Comparison of ENCODE assay signal across 8 mouse cellular contexts in genomic region chr5:38159634-38160413, GRCm38 (mm10). TPM values are rescaled to one million over a fixed set of nuclear protein-coding genes. Genes with fewer than 3 reads are reported as not detected.
A peak's percentile ranks its signal among the peaks of the same experiment; 100 is the strongest.
DNase-seq lines count a peak whose midpoint lies in the region; ATAC-seq lines count a peak whose summit lies in the region.

Nsg1 (minus strand) TSS chr5:38159907.

- intact Hi-C loops in heart, postnatal 14 days (cut with DNase I), result no loop called here

- no peak; the same call in 1 of the 2 replicates for ATAC-seq in liver, embryonic 11.5 days (replicated peaks; ENCODE audit: low FRiP score)

- peak within 1 kb of the TSS; percentile 82 for H3K27ac ChIP-seq in heart, embryonic 10.5 days
- H3K27ac ChIP-seq in hindbrain, embryonic 10.5 days, result peak within 1 kb of the TSS; percentile 97
- no peak within 1 kb of the TSS for H3K27ac ChIP-seq in liver, embryonic 11.5 days (ENCODE audit: low read depth, low read length)

- peaks cover 90% of the 10 kb centered on the region for H3K27me3 ChIP-seq in heart, embryonic 10.5 days (ENCODE audit: insufficient read depth, poor library complexity, severe bottlenecking)
- peaks cover 43% of the 10 kb centered on the region for H3K27me3 ChIP-seq in hindbrain, embryonic 10.5 days (ENCODE audit: insufficient read depth, poor library complexity, severe bottlenecking)
- peaks cover 59% of the 10 kb centered on the region for H3K27me3 ChIP-seq in liver, embryonic 11.5 days (replicated peaks; ENCODE audit: control insufficient read depth, insufficient read depth, low read length)

- WGBS in heart, embryonic 10.5 days, result 8% methylated on average over 35 of the region's 35 CpGs
- WGBS in hindbrain, embryonic 10.5 days, result 6% methylated on average over 35 of the region's 35 CpGs
- 11% methylated on average over 35 of the region's 35 CpGs for WGBS in liver, embryonic 11.5 days

- peak within 1 kb of the TSS; percentile 46 for H3K9ac ChIP-seq in liver, embryonic 11.5 days (ENCODE audit: low read depth, low read length)

- H3K36me3 ChIP-seq in heart, embryonic 10.5 days, result peaks cover 3% of the 10 kb centered on the region
- H3K36me3 ChIP-seq in hindbrain, embryonic 10.5 days, result peaks cover 30% of the 10 kb centered on the region
- no peaks in the 10 kb centered on the region for H3K36me3 ChIP-seq in liver, embryonic 11.5 days (ENCODE audit: control insufficient read depth, insufficient read depth, low read length)

- peaks cover 9% of the 10 kb centered on the region for H3K4me1 ChIP-seq in heart, embryonic 10.5 days
- H3K4me1 ChIP-seq in hindbrain, embryonic 10.5 days (replicated peaks), result peaks cover 35% of the 10 kb centered on the region
- H3K4me1 ChIP-seq in liver, embryonic 11.5 days (replicated peaks; ENCODE audit: control insufficient read depth, insufficient read depth, low read length), result 0 out of 2 replicates have a peak, but pooled peaks cover 2% of the 10 kb centered on the region

- no peaks in the 10 kb centered on the region for H3K9me3 ChIP-seq in heart, embryonic 10.5 days
- H3K9me3 ChIP-seq in hindbrain, embryonic 10.5 days, result peaks cover 2% of the 10 kb centered on the region
- no peaks in the 10 kb centered on the region for H3K9me3 ChIP-seq in liver, embryonic 11.5 days (ENCODE audit: control insufficient read depth, low read length)

- peak within 1 kb of the TSS; percentile 78 for H3K4me3 ChIP-seq in heart, embryonic 10.5 days
- H3K4me3 ChIP-seq in hindbrain, embryonic 10.5 days, result peak within 1 kb of the TSS; percentile 89
- peak within 1 kb of the TSS; percentile 51 for H3K4me3 ChIP-seq in liver, embryonic 11.5 days (ENCODE audit: low read depth, low read length)

- no peak for DNase-seq in heart, embryonic 10.5 days (ENCODE audit: low spot score)
- no peak for DNase-seq in heart, postnatal 14 days
- DNase-seq in urinary bladder, adult 2 months (ENCODE audit: low spot score), result no peak
- DNase-seq in urinary bladder, postnatal 36 days (ENCODE audit: low spot score in 2 of 2), result no peak
- DNase-seq in hindbrain, embryonic 10.5 days (ENCODE audit: low spot score), result peak; percentile 45
- DNase-seq in liver, embryonic 11.5 days (ENCODE audit: low spot score), result no peak
- no peak for DNase-seq in spleen, postnatal 14 days (ENCODE audit: low spot score in 2 of 2)
- no peak for DNase-seq in Muller cell, postnatal 12 days (ENCODE audit: inconsistent ontology term)

- H3K4me2 ChIP-seq in liver, embryonic 11.5 days, result peak within 1 kb of the TSS; percentile 69

RNA-seq across cellular contexts. Expression of gene Nsg1, which starts in this region (rescaled TPM):
- polyA plus RNA-seq in heart, embryonic 10.5 days (2016; fragmentation: Nextera tagmentation; extraction: Ambion mirVana), result 17.4 and 32.6 TPM in 2 replicates
- total RNA-seq in heart, postnatal 14 days (2021), result 10 to 100 TPM in 1 of 2 experiments, 1 to 10 TPM in 1; 8.8 to 11.9 TPM
- 13.9 and 16.9 TPM in 2 replicates for polyA plus RNA-seq in urinary bladder, adult 2 months (2012; rRNA removed)
- 142 and 224 TPM in 2 replicates for polyA plus RNA-seq in hindbrain, embryonic 10.5 days (2016; fragmentation: Nextera tagmentation; extraction: Ambion mirVana)
- 5.6 and 7.8 TPM in 2 replicates for polyA plus RNA-seq in liver, embryonic 11.5 days (2014; fragmentation: Nextera tagmentation; extraction: Ambion mirVana)
